Mouse (Mus musculus): Measurements from ENCODE around the gene Sftpd.

GRCm38 (mm10) chr14:41140686-41141085 lies 44.3 kb downstream of the Sftpd start:
- no peak for TF ChIP-seq POLR2A (IDR thresholded peaks at IDR 0.05; ENCODE audit: borderline replicate concordance, control insufficient read depth, low read depth, low read length)
- TF ChIP-seq CTCF (IDR thresholded peaks at IDR 0.05; ENCODE audit: control insufficient read depth, insufficient read depth, low read length) = no peak

All from bone marrow, adult 2 months (tissue).